Mouse (Mus musculus): ENCODE measurements around the gene Lama5. TPM values are rescaled to one million over a fixed set of nuclear protein-coding genes. Genes with fewer than 3 reads are reported as not detected.

Gene Lama5
- polyA plus RNA-seq, 1 experiment from 2014 or later, result 6.4 TPM

DNA sequence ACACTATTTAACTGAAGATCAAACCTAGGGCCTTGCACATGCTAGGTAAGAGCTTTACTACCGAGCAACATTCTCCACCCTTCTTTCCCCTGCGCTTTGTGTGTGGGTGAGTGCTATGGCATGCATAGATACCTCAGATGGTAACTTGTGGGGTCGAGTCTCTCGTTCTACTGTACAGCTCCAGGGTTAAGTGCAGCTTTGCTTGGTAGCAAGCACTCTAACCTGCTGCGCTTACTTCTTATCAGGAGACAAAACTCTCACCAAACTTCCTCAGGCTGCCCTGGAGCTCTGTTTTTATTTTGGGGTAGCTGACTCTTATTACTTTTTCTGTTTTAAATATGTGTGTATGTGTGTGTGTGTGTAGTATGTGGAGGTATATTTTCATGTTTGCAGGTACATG, 90.2 kb downstream of the Lama5 start:
- Histone ChIP-seq H3K27me3 (ENCODE audit: low read depth, poor library complexity, severe bottlenecking) (no peaks in the 10 kb centered on the region), H3K27ac (replicated peaks) (no peak overlapping the region), H3K9me3 (replicated peaks) (no peaks in the 10 kb centered on the region), H3K4me1 (no peaks in the 10 kb centered on the region), H3K36me3 (peaks cover 24% of the 10 kb centered on the region), H3K4me3 (no peak overlapping the region)
- DNase-seq (ENCODE audit: low spot score), result no peak
- WGBS, result 89% methylated on average over 5 of the region's 5 CpGs

DNA sequence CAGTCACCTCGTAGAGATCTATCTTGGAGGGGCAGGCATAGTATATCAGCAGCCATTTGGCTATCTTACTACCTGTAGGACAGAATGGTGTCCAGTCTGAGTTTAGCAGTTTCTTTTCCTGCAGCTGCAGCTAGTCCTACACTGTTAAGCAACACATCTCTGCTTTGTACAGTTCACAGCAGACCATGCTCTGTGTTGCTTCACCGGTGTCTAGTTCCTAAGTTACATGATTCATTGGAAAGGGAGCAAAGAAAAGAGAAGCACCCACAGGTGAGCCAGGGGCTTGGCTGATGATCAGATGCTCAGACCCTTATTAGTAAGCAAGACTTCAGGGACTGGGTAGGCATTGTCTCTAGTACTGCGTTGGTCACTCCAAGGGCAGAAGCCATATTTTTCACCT, 91.7 kb downstream of the Lama5 start:
- no peak overlapping the region for H3K27ac ChIP-seq (replicated peaks)
- WGBS, result 92% methylated on average over 3 of the region's 3 CpGs
- no peaks in the 10 kb centered on the region for H3K9me3 ChIP-seq (replicated peaks)
- no peaks in the 10 kb centered on the region for H3K4me1 ChIP-seq
- DNase-seq (ENCODE audit: low spot score), result no peak
- H3K27me3 ChIP-seq (ENCODE audit: low read depth, poor library complexity, severe bottlenecking), result no peaks in the 10 kb centered on the region
- no peak overlapping the region for H3K4me3 ChIP-seq
- H3K36me3 ChIP-seq, result peaks cover 13% of the 10 kb centered on the region

DNA sequence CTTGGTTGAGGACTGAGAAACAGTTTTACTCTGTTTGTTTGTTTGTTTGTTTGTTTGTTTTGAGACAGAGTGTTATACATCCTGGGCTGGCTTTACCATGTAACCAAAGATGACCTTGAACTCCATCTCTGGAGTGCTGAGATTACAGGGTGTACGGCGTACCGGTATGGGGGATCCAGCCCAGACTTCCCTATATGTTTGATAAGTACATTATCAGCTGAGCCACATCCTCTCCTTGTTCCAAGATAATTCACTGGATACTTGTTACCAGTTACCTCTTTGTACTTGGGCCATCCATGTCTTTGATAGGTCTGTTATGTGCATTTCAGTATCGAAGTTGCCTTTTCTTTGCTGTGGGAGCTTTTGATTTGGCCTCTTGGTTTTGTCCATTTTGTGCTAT, 92.4 kb downstream of the Lama5 start:
- DNase-seq (ENCODE audit: low spot score), result no peak
- 95% methylated on average over 4 of the region's 4 CpGs for WGBS
- Histone ChIP-seq H3K4me3 (no peak overlapping the region), H3K27ac (replicated peaks) (no peak overlapping the region), H3K9me3 (replicated peaks) (no peaks in the 10 kb centered on the region), H3K27me3 (ENCODE audit: low read depth, poor library complexity, severe bottlenecking) (no peaks in the 10 kb centered on the region), H3K36me3 (peaks cover 7% of the 10 kb centered on the region), H3K4me1 (no peaks in the 10 kb centered on the region)

DNA sequence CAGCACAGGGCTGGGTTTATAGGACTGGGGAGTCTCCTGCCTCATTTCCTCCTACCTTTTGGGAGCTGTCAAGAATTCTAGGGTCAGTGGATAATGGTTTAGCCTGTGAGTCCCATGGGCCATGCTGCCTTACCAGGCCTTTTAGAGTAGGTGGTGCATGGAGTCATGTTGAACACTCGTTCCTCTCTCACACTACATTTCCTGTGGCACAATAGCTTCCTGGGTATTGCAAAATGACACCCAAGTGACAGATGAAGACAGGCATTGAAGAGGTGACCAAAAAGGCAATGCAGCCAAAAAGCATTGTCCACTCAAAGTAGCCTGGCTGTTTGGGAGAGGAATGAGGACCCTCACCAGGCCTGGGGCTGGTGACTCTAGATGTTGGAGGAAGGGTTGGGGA, 98.0 kb downstream of the Lama5 start:
- Histone ChIP-seq H3K27me3 (ENCODE audit: low read depth, poor library complexity, severe bottlenecking) (no peaks in the 10 kb centered on the region), H3K4me1 (peaks cover 29% of the 10 kb centered on the region), H3K4me3 (no peak overlapping the region), H3K9me3 (replicated peaks) (no peaks in the 10 kb centered on the region), H3K36me3 (peaks cover 13% of the 10 kb centered on the region), H3K27ac (replicated peaks) (0 out of 2 replicates have a peak overlapping the region, but pooled peaks have one; percentile 6)
- WGBS, result 76% methylated on average over 1 of the region's 1 CpGs
- DNase-seq (ENCODE audit: low spot score), result no peak

Small RNAs within 50 kb of the gene (microRNA-seq; reads per million reads assigned to microRNA genes)
- gene Mir3091, result 3.0 reads per million, percentile 2 among the genes with 10 or more reads in this experiment
- not detected for gene Mir7005

Other genes starting within 250 kb of the Lama5 start
- 3.5 and 4.0 TPM in 2 replicates for gene Taf4, start 249.2 kb downstream of the Lama5 start, polyA plus RNA-seq (2016; fragmentation: Nextera tagmentation; extraction: Ambion mirVana)
- gene Lsm14b, start 200.9 kb downstream of the Lama5 start, polyA plus RNA-seq (2016; fragmentation: Nextera tagmentation; extraction: Ambion mirVana), result 9.4 and 10.4 TPM in 2 replicates
- gene Psma7, start 183.4 kb downstream of the Lama5 start, polyA plus RNA-seq (2016; fragmentation: Nextera tagmentation; extraction: Ambion mirVana), result 784 and 855 TPM in 2 replicates
- 8.6 and 14.6 TPM in 2 replicates for gene Ss18l1, start 183.3 kb downstream of the Lama5 start, polyA plus RNA-seq (2016; fragmentation: Nextera tagmentation; extraction: Ambion mirVana)
- gene Mtg2, start 155.3 kb downstream of the Lama5 start, polyA plus RNA-seq (2016; fragmentation: Nextera tagmentation; extraction: Ambion mirVana), result 33.2 and 37.9 TPM in 2 replicates
- gene Hrh3, start 121.4 kb downstream of the Lama5 start, polyA plus RNA-seq (2016; fragmentation: Nextera tagmentation; extraction: Ambion mirVana), result 1.2 and 2.7 TPM in 2 replicates
- 30.5 and 43.3 TPM in 2 replicates for gene Osbpl2, start 106.6 kb downstream of the Lama5 start, polyA plus RNA-seq (2016; fragmentation: Nextera tagmentation; extraction: Ambion mirVana)
- 270 and 277 TPM in 2 replicates for gene Adrm1, start 54.4 kb downstream of the Lama5 start, polyA plus RNA-seq (2016; fragmentation: Nextera tagmentation; extraction: Ambion mirVana)
- 409 and 515 TPM in 2 replicates for gene Rps21, start 31.5 kb upstream of the Lama5 start, polyA plus RNA-seq (2016; fragmentation: Nextera tagmentation; extraction: Ambion mirVana)
- gene Cables2, start 47.6 kb upstream of the Lama5 start, polyA plus RNA-seq (2016; fragmentation: Nextera tagmentation; extraction: Ambion mirVana), result 12.1 and 14.0 TPM in 2 replicates
- 0.11 TPM in 1 of 2 replicates, not detected in the other for gene Rbbp8nl, start 64.0 kb upstream of the Lama5 start, polyA plus RNA-seq (2016; fragmentation: Nextera tagmentation; extraction: Ambion mirVana)
- 0.04 and 0.10 TPM in 2 replicates for gene Gata5, start 108.8 kb upstream of the Lama5 start, polyA plus RNA-seq (2016; fragmentation: Nextera tagmentation; extraction: Ambion mirVana)
- 5.3 and 6.7 TPM in 2 replicates for gene Slco4a1, start 230.4 kb upstream of the Lama5 start, polyA plus RNA-seq (2016; fragmentation: Nextera tagmentation; extraction: Ambion mirVana)